Mouse (Mus musculus) ovary, postnatal 36 days (tissue): ENCODE results near the gene Bmpr1b.

Experiments
- DNase-seq: peaks from one replicate; pipeline ENCODE4 v3.0.0; 2022; ENCODE audit warnings: low spot score, mixed read lengths

The Bmpr1b gene

DNA sequence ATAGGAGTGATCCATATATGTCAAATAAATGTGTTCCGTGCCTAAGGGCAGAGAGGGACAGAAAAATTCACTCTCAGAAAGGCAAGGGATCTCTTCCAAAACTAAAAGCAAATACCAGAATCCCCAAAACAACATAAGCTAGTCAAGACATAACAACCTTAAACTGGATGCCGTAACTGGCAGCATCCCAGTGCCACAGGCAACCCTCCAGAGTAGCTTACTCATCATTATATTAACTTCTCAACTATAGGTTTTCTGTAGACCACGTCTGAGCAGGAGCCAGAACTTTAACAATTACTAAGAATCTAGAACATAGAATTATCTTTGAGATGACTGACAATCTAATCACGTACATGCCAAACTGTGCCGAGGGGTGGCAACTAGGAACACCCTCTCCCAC, 128.9 kb downstream of the Bmpr1b start:
- peak; percentile 45 for DNase-seq

DNA sequence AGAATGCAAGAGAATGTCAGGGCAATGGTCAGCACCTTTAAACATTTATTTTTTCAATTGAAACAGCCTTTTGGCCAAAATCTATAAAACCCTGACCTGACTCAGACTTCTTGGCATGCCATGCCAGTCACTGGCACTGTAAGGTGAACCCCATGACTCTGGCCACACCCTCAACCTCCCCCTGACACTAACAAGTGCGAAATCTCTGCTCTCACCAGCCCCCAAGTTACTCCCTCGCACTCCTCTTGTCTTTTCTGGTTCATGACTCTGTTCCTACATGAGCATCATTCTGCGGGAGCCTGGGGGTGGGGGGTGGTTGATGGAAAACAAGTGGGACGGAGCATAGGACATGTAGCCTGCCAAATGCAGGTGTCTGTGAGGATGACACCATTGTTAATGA, 135.1 kb downstream of the Bmpr1b start:
- peak; percentile 21 for DNase-seq

GRCm38 (mm10) chr3:142019716-142020115, 149.5 kb downstream of the Bmpr1b start:
- no peak for DNase-seq

GRCm38 (mm10) chr3:141984548-141984947, 184.7 kb downstream of the Bmpr1b start:
- DNase-seq, result no peak

- DNase-seq, result no peak
These were observed 187.4 kb downstream of the Bmpr1b start for GRCm38 (mm10) chr3:141981613-141982432.

- DNase-seq, result no peak
These were observed 203.0 kb downstream of the Bmpr1b start for GRCm38 (mm10) chr3:141966244-141966643.

- no peak for DNase-seq
These were observed 216.3 kb downstream of the Bmpr1b start for GRCm38 (mm10) chr3:141952931-141953330.

- no peak for DNase-seq
These were observed 218.6 kb downstream of the Bmpr1b start for GRCm38 (mm10) chr3:141950642-141951041.

DNA sequence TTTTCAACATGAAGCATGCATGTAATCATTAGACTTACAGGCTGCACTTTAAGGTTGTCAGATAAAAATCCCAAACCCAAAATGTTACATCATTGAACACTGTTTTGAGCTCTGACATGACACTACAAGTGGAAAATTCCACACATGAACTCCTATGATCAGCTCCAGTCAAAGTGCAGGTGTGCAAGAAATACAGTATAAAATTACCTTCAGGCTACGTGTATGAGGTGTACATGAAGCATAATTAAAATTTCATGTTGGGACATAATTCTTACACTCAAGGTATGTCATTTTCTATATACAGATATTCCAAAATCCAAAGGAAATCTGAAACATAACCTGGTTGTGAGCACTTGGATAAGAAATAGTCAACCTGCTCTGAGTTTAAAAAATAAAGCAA, 220.7 kb downstream of the Bmpr1b start:
- no peak for DNase-seq

- DNase-seq, result no peak
These were observed 221.1 kb downstream of the Bmpr1b start for GRCm38 (mm10) chr3:141948096-141948495.

DNA sequence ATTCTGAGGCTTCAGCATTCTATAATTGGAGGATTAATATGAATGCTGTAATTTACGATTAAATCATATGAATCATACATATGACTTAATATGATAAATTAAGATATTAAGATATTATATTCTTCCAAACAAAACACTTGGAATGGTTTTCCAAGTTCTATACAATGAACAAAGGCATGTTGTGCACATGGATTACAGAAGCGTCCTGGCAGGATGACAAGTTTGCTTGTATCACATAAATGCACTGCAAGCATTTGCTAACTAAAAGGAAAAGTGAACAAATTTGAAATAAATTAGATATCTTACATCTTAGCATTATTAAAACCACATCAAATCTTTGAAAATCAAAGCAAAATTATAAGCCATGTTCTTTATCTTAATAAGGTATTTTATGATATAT, 222.4 kb downstream of the Bmpr1b start:
- DNase-seq, result no peak

DNA sequence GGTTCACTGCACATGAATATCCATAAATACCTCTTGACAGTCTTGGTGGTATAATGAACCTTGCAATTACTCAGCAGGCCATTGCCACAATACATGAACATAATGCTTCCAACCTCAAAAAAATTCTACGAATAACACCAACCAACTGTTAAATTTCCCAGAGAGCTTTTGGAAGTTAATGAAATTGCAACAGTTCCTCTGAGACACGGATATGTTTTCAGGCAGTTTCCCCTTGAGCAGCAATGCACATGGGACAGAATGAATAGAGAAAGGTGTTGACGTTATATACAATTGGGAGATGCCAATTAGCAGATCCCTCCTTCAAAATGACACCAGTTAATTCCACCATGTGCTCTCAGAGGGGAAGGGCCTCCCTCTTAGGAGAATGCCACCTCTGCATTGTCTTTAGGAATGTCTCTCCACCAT, 225.9 kb downstream of the Bmpr1b start:
- DNase-seq, result no peak

- no peak for DNase-seq
These were observed 229.0 kb downstream of the Bmpr1b start for GRCm38 (mm10) chr3:141940207-141940606.

- DNase-seq, result no peak
These were observed 232.5 kb downstream of the Bmpr1b start for GRCm38 (mm10) chr3:141936594-141937272.

- DNase-seq, result peak; percentile 39
These were observed 236.3 kb downstream of the Bmpr1b start for GRCm38 (mm10) chr3:141932956-141933355.

DNA sequence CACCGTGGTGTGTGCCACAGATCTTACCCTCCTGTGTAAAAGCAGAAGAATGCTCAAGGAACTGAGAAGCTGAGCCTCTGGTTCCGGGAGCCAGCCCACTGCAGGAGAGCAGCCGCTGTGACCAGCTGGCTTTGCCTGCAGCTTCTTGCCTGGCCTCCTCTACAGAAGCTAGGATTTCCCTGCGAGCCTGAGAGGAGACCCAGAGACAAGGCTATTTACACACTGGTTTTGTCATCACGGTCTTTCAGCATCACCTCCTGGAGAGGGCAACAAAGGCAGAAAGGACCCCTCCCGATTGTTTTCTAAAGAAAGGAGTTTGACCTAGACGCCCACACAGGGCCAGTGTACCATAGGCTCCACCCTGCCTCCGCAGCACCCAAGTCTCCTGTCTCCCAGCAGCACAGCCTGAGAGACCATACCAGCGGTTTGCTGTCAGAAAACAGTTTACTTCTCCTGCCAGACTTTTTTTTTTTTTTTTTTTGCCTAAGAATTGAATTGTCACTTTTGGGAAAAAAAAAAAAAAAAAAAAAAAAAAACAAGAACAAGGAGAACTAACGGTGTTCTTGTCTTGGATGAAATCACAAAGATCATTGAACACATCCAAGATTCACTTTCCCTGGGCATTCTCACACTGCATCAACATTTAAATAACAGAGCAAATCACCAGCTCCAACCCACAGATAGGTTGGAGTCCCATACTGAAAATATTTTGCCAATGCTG, 237.7 kb downstream of the Bmpr1b start:
- DNase-seq, result peak; percentile 52

DNA sequence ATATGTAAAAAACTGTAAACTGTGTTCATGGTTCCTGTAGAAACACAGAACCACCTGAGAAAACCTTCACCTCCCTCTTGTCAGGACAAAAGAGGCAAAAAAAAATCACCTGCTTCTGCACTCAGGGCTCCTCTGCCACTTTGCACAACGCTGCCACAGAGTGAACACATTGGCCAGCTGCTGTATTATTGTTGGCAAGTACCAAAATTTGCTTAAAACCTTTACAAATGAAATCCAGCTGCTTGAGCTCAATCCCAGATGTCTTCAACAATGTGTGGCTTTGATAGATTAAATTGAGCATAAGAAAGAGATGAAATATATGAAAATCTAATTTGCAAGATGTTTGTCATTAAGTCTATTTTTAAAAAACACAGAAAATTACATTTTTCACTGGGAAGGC, 245.8 kb downstream of the Bmpr1b start:
- DNase-seq, result no peak

GRCm38 (mm10) chr3:141921161-141921560, 248.1 kb downstream of the Bmpr1b start:
- DNase-seq, result no peak

GRCm38 (mm10) chr3:141919661-141920060, 249.6 kb downstream of the Bmpr1b start:
- DNase-seq, result no peak

- DNase-seq, result no peak
These were observed 252.1 kb downstream of the Bmpr1b start for GRCm38 (mm10) chr3:141917166-141917565.

GRCm38 (mm10) chr3:141915995-141916394, 253.2 kb downstream of the Bmpr1b start:
- DNase-seq, result no peak

DNA sequence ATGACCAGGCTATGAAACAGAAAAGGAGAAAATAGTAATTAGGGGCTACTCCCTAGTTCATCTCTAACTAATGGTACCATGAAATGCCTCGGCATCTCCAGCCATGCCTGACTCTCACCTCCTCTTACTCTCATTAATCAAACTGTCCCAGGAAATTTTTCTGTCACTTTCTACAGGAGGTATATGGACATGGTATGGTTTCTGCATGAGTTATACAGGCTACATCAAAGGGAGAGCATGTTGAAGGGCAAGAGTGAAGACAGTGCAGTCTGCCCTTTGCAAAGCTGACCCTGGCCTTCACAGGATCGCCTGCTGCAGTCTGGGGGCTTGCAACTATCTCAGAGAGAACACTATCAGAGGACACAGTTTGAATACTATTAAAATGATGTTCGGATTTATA, 254.6 kb downstream of the Bmpr1b start:
- no peak for DNase-seq

GRCm38 (mm10) chr3:141909136-141909535, 260.1 kb downstream of the Bmpr1b start:
- no peak for DNase-seq
